Mouse (Mus musculus) embryo, embryonic 10.5 days (tissue): ENCODE measurements around the gene Rassf3.

Experiments used
- DNase-seq: peaks from one replicate; pipeline ENCODE4 v3.0.0-alpha.2; 2015; ENCODE audit warnings: low spot score

The Rassf3 gene

DNA sequence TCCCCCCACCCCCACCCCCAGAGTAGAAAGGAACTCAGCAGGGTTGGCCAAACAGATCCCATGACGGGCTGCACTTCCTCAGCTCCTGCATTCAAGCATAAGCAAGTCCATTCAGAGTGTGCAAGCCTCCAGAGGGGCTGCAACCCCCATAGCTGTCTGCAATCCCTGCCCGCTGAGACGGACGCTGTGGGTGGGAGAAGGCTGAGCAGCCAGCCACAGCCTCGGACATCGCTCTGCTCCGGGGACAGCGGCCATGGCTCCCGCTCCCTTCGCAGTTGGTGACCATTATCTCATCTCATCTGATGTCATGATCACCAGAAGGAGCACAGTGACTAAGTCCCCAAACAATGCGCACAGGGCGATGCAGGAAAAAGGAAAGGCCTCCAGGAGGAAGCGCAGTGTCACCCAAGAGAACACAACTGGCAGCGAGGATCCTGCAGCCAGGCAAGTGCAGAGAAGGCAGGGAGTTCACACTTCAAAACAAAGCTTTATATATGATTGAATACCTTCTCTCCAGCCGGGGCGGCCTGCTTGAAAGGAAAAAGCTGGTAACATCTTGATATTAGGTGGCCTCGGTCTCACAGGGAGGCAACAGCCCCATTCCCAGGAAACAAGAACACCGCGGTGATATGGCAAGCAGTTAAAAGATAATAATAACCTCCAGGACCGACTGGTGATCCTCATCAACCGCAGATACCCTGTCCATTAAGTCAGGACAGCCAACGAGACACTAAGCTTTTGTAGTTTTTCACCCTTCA, 14.6 kb downstream of the Rassf3 start:
- peak; percentile 60 for DNase-seq

DNA sequence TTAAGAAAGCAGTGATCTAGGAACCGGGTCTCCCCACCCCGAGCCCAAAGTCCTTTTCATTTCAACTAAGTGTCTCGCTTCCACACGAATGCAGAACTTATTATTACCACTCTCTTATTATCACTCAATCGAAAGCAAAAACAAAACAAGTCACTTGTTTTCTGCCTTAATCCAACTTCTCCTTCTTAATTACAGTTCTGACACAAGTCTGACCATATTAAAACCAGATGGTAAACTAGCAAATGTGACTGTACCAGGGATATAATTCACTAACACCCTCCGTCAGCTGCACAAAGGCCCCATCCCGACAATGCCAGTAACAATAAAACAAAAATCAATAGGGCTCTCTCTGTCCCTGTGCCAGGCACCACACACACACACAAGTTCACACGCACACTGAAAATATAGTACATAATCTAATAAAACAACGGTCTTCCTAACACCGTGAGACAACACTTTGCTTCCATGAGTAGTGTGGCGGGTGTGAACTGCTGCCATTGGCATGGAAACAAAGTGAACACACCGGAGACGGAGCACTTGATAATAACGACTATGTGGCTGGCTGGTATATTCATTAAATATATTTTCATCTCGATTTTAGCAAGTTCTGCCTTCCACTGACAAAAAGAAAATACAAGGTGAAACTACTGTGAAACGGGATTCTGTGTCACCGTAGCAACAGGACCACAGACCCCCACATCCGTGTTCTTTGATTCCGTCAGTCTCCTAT, 16.9 kb downstream of the Rassf3 start:
- no peak for DNase-seq

DNA sequence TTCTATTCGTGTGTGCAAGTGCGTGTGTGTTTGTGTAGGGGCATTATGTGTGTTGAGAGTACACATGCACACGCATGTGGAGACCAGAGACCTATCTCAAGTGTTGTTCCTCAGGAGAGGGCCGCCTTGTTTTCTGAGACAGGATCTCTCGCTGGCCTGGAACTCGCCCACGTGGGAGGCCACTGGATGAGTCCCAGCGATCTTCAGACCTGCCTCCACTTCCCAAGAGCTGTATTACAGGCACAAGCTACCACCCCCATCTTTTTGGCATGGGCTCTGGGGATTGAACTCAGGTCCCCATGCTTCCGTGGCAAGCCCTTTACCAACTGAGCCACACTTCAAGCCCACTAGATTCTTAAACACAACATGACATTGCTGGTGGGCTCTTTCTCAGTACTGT, 17.7 kb downstream of the Rassf3 start:
- no peak for DNase-seq

DNA sequence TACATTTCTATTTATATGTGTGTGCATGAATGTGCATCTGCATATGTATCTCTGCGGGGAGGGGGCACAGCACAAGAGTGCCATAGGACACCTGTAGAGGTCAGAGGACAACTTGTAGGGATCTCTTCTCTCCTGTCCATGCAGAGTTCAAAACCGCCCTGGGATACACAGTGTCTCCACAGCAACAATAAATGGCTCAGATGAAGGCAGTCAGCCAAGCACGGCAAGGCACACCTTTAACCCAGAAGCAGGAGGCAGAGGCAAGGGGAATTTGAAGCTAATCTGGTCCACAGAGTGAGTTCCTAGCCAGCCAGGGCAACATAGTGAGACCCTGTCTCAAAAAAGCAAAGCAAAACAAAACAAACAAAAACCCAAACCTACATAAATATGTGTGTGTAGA, 18.8 kb downstream of the Rassf3 start:
- no peak for DNase-seq

DNA sequence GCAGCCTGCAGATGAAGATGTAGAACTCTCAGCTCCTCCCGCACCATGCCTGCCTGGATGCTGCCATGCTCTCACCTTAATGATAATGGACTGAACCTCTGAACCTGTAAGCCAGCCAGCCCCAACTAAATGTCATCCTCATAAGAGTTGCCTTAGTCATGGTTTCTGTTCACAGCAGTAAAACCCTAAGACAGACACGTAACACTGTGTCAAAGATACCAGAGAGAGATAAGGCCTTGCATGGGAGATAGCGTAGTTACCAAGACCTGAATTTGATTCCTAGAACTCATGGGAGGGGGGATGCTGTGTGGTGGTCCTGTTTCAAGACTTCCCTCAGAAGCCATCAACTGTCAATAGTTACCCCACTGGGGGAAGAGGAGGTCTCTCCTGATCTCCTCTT, 20.6 kb downstream of the Rassf3 start:
- no peak for DNase-seq

DNA sequence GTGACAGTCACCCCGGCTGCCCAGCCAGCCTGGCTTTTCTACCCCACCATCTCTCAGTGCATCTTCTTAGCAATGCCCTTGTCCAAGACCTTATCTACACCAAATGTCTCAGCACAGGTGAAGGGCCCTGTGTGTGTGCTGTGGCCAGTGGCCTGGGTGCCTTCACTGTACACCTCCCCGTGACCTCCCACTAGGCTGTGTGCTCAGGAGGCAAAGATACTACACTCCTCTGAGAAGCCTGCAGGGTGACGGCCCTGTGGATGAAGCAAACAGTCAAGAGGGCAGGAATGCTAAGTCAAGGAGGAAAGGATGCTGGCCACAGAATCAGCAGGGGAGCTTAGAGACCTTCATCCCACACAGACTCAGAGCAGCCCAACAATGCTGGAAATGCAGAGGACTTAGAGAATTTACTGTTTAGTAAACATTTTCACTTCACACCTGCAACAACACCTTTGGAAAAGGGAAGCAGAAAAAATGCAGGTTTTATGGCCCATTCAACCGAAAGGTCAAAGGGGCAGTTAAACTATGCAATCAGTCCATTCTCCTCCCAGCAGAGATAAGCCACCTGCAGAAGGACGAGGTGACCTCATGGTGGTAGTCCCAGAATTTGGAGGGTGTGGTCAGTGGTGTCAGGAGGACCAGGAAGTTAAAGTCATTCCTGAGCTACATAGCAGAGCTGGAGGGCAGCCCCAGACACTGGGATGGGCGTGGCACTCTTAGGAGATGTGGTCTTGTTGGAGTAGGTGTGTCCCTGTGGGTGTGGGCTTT, 21.3 kb downstream of the Rassf3 start:
- no peak for DNase-seq

DNA sequence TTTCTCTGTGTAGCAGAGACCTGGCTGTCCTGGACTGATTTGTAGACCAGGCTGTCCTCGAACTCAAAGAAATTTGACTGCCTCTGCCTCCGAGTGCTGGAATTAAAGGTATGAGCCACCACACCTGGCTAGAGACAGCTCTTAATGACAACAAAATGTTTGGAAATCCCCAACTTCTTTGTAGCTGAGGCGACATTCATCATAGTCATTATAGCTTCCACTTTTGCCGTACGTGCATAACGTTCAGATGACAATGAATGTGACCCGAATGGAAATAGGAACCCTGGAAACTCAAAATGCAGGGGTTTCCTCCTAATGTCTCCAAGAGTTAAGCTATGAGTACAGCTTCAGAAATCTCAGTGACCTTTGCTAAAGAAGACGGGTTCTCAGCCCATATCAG, 22.1 kb downstream of the Rassf3 start:
- DNase-seq: no peak

DNA sequence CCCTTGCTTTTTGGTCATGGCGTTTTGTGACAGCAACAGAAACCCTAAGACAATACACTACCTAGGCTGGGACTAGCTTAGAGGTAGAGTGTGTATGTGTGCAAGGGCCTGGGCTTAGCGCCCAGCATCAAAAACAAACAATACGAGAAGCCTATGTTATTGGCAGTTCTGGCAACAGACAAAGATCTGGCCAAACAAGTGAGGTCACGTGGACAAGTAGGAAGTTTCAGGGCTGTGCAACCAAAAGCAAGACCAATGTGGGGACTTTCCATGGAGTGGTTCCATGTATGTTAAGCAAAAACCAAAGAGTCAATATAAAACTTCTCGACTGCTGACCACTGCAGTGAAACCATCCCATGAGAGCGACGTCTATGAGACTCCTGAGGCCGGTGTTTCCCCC, 30.3 kb downstream of the Rassf3 start:
- DNase-seq: no peak

DNA sequence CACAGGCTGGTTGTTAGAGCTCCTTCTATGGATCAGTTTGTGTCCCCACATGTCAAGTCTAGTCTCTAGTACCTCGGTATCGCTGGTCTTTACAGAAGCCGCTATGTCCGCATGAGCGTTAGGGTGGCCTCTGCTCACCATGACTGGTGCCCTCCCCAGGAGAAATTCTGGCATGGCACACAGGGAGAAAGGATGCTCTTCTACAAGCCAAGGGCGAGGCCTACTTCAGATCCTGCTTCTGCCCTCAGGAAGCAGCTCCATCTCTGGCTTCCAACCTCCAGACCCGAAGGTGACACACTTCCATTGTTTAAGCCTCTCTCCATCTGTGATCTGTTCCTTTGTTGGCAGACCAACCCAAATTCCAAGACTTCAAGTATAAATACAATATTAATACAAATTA, 31.9 kb downstream of the Rassf3 start:
- no peak for DNase-seq

DNA sequence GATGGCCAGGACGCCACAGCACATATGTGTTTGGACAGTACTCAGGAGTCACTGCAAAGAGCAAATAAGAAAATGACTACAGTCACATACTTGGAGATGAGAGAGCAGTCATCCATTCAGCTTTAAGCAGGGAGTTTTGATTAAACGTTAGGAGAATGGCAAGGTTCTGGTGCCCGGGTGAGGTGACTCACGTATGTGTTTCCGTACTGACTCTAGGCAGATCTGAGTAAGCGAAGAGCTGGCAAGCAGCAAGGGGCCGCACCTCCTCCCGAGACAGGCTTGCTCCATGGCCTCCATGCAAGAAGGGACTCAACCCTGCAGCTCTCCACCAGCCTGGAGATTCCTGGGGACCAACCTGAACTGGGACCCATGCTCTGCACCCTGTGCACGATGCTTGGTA, 32.4 kb downstream of the Rassf3 start:
- no peak for DNase-seq

DNA sequence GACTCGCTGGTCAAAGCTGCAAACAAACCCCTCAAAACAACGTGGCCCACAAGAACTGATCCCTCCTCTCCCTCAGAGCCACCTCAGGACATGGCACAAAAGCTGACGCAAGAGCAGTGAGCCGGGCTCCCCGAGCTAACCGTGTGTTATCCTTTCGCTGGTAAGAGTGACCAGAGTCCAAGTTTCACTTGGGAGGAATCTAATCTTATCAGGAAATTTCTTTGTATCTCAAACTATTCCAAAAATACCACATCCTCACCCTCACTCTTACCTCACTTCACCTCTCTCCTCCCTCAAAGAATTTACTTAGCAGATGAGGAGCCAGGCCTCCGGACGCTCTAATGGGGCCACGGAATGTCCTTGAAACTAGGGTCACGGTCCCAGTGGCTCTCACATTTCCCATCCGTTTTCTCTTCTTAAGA, 36.8 kb downstream of the Rassf3 start:
- no peak for DNase-seq

DNA sequence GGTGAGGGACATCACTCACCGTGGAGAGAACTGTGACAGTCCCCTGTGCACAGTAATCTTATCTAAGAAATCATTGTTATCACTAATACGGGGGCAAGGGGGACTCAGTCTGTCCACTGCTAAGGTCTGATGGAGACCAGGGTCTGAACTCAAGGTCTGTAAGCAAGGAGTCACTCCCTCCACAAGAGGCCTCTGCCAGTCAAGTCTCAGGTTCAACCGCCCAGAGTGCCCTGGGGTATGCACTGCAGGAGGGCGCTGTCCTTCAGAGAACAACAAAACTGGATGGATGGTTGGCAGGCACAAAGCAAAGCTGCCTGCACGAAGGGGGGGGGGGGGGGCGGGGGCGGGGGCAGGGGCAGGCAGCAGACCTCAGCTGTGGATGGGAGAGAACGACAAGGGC, 38.0 kb downstream of the Rassf3 start:
- no peak for DNase-seq

DNA sequence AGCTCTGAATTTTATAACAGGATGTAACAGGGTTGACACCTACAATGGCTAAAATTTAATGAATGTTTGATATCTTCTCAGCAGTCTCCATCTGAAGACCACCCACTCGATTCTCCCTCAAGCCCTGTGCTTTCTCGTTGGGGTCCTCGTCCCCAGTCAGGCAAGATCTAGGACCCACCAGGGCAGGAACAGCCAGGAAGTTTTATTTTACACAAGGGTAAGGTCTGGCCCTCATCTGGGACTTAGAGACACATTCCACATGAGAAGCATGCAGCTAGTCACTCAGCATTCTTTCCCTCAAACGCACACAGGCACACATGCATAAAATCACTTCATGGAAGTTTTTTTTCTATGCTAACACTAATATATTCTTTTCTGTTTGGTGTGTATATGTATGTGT, 39.5 kb downstream of the Rassf3 start:
- DNase-seq: no peak

DNA sequence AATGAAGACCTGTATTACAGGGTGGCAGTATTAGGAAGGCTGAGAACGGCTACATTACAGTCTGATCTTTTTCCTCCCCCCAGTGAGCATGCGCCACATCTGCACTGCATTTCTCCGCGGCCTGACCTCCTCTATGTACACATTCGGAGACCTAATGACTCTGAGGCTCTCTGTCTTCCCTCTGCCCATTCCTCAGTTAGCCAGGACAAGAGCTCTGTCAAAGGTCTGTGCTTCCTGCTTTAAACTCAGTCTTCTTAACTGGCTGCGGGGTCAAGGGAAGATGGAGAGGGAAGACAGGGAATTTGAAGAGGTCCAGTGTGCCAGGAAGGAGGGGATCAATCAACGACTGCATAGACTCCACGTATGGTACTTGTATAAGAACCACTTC, 39.9 kb downstream of the Rassf3 start:
- DNase-seq: peak; percentile 72

DNA sequence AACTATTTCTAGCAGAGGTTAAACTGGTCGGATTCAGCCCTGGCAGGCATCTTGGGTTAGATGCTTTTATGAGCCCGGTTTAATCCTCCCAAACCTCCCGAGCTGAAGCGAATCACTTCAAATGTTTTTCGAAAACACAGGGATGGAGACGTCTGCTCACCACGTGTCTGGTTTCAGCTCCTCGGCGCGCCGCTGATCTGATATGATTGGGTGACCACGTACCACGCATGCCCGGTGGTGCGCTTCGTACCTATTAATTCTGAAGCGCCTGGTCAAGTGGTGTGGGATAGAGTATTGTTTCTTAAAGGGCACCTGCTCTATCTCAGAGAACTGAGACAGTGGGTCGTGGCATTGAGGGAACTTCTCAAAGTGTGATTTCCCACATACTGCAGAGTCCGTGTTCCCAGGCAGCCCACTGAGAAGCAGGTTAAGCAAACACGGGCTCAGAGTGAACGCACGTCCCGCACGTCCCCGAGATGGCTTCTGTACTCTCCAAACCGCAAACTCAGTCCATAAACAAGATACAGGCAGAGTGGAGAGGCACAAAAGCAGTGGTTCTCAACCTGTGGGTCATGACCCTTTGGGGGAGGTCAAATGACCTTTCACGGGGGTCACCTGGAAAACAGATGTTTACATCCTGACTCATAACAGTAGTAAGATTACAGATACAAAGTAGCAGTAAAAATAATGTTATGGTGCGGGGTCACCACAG, 40.4 kb downstream of the Rassf3 start:
- DNase-seq: no peak

DNA sequence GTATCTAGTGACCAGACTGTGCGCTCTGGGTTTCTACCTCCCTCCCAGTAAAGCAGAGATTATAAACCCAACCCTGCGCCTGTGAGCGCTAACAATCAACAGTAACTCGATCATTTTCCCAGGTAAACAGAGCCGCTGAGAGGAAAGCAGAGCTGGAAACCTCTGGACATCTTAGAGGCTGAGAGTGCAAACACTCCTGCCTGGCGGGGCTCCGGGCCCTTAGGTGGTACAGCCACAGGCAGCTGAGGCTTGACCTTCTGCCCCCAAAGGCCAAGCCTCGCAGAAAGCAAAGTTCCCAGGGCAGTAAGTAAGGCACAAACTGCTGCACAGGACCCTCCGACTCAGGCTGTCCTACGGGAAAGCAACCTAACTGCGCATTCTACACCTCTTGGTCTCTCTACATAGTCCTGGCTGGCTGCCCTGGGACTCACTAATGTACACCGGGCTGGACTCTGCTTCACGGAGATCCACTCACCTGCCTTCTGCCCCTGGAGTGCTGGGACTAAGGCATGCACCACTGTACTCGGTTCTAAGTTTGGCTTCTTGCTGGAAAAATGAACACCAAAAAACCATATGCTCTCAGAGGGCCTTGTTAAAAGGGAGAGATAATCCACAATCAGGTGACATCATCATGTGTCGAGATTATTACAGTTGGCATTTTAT, 41.6 kb downstream of the Rassf3 start:
- no peak for DNase-seq

DNA sequence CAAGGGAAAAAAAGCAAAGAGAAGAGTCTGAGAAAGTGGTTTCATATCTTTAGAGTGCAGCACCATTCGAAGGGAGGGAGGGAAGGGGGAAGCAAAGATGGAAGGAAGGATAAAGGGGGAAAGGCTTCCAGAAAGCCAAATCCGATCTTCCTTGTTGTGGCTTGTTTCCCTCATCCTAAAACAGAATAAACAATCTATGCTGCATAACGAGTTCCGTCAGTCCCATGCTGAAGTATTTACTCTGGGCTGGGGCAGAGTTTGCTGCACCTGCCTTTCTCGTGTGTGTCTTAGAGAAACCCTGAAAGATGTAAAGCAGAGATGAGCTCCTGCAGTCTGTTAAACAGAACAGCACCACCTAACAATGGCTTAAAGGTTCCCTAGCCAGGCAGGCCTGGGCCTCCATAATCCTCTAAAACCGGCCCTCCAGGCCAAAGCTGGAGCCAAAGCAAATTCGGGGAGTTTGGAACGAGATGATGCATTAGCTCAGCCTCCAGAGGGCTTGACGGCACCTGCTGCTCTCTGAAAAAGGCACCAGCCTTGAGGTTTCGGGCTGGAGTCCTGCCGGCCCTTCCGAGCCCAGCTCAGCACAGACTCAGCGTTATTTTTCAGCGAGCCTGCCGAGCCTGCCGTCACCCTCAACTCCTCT, 43.4 kb downstream of the Rassf3 start:
- DNase-seq: no peak

DNA sequence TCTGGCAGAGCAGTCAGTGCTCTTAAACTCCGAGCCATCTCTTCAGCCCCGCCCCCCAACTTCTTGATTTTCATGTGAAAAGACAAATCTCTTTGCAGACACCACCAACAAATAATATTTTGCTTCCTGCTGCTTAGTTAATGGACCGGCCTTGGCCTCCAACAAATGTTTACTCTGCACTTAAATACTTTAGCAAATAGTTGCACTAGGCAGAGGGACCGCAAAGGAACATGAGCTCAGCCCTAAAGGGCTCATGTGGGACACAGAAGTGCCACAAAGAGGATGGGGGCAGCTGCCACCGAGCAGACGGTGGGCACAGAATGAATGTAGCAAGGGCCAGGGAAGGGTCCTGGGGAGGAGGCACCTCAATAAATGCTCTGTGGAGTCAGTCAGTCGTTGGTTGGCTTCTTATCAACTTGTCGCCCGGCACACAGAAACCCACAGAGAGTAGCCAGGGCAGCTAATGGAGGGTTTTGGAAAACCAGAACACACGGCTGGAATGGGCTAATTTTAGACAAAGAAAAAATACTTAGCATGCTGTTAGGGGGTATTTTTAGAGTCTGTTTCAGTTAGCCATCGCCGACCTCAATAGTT, 44.0 kb downstream of the Rassf3 start:
- DNase-seq: no peak

DNA sequence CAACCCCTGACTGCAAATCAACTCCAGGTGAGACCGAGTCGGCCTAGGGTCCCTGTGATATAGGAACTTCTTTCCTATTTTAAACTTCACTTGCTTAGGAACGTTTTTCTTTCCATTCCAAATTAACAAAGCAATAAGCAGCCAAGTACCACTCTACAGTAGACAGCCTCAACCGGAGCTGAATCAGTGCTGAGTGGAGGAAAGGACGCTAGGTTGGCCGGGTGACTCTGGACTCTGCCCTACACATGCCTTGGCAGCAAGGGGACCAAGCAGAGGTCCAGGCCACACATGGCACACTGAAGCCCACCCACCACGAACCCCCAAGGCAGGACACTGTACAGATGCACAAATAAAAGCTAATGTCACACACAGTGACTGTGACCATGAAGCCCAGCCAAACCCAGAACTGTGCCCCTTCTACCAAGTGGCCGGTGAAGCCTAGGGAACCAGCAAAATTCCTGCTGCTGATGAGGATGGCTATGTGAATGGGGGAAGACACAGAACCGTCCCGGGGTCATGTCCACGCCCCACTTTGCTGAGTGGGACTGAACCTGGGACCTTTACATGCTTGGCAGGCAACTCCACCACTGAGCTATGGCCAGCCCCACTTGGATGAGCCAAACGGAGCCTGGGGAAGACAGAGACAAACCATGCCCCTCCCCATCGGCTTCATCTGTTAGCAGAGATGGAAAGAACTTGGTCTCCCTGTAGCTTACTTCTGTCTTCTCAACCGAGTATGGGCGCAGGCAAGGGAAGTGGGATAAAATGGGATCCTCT, 45.2 kb downstream of the Rassf3 start:
- DNase-seq: no peak
